Mouse (Mus musculus): ENCODE measurements around the gene Prkcz. TPM values are rescaled to one million over a fixed set of nuclear protein-coding genes. Genes with fewer than 3 reads are reported as not detected.
A peak's percentile ranks its signal among the peaks of the same experiment; 100 is the strongest.

Prkcz gene
- total RNA-seq, 2 experiments from 2014 or later: 5.3 to 6.9 TPM

- no peak for DNase-seq
Measured at GRCm38 (mm10) chr4:155308679-155309078, 52.5 kb downstream of the Prkcz start.

GRCm38 (mm10) chr4:155308068-155308467 lies 53.1 kb downstream of the Prkcz start:
- peak; percentile 90 for DNase-seq

- no peak for DNase-seq
Measured at GRCm38 (mm10) chr4:155307591-155307990, 53.6 kb downstream of the Prkcz start.

GRCm38 (mm10) chr4:155306356-155307242 lies 54.6 kb downstream of the Prkcz start:
- no peak for DNase-seq

- no peak for DNase-seq
Measured at GRCm38 (mm10) chr4:155305531-155306031, 55.6 kb downstream of the Prkcz start.

GRCm38 (mm10) chr4:155304508-155305096 lies 56.6 kb downstream of the Prkcz start:
- DNase-seq: no peak

GRCm38 (mm10) chr4:155301965-155302364 lies 59.2 kb downstream of the Prkcz start:
- DNase-seq: no peak

GRCm38 (mm10) chr4:155301098-155301447 lies 60.1 kb downstream of the Prkcz start:
- no peak for DNase-seq

- DNase-seq: no peak
Measured at GRCm38 (mm10) chr4:155300421-155301097, 60.6 kb downstream of the Prkcz start.

GRCm38 (mm10) chr4:155298826-155299225 lies 62.3 kb downstream of the Prkcz start:
- DNase-seq: no peak

GRCm38 (mm10) chr4:155297057-155297456 lies 64.1 kb downstream of the Prkcz start:
- DNase-seq: peak; percentile 54

GRCm38 (mm10) chr4:155295996-155296395 lies 65.2 kb downstream of the Prkcz start:
- DNase-seq: no peak

GRCm38 (mm10) chr4:155295026-155295590 lies 66.1 kb downstream of the Prkcz start:
- DNase-seq: peak; percentile 11

- no peak for DNase-seq
Measured at GRCm38 (mm10) chr4:155294381-155294780, 66.8 kb downstream of the Prkcz start.

GRCm38 (mm10) chr4:155292863-155293262 lies 68.3 kb downstream of the Prkcz start:
- DNase-seq: no peak

GRCm38 (mm10) chr4:155290045-155290444 lies 71.1 kb downstream of the Prkcz start:
- DNase-seq: no peak

- no peak for DNase-seq
Measured at GRCm38 (mm10) chr4:155288586-155288985, 72.6 kb downstream of the Prkcz start.

GRCm38 (mm10) chr4:155287713-155288112 lies 73.4 kb downstream of the Prkcz start:
- DNase-seq: no peak

- no peak for DNase-seq
Measured at GRCm38 (mm10) chr4:155286090-155286489, 75.1 kb downstream of the Prkcz start.

- DNase-seq: peak; percentile 19
Measured at GRCm38 (mm10) chr4:155284521-155285379, 76.4 kb downstream of the Prkcz start.

GRCm38 (mm10) chr4:155283585-155283984 lies 77.6 kb downstream of the Prkcz start:
- no peak for DNase-seq

Measured in adrenal gland, postnatal 10 days (tissue).